Mouse (Mus musculus) G1E (cell line): Measurements from ENCODE around the gene Ssh2. TPM values are rescaled to one million over a fixed set of nuclear protein-coding genes. Genes with fewer than 3 reads are reported as not detected.

ENCODE experiments used
- ATAC-seq: 2 replicates; pipeline ENCODE4 v1.8.0; 2016; ENCODE audit warnings: mild to moderate bottlenecking; ENCODE audit not compliant: insufficient number of reproducible peaks, poor library complexity, low FRiP score, severe bottlenecking; ENCODE audit errors: extremely low read depth
- DNase-seq: peaks from one replicate; pipeline ENCODE4 v3.0.0; 2012; ENCODE audit warnings: low spot score
- H3K27me3 ChIP-seq: 2 replicates; pipeline ENCODE4 v1.6.1; 2012; ENCODE audit warnings: mild to moderate bottlenecking, low read length, inconsistent platforms; ENCODE audit not compliant: insufficient read depth
- H3K36me3 ChIP-seq: replicated peaks from 2 replicates; pipeline ENCODE3; 2012; ENCODE audit warnings: mild to moderate bottlenecking, inconsistent platforms
- H3K4me1 ChIP-seq: 2 replicates; pipeline ENCODE4 v1.6.1; 2012; ENCODE audit warnings: low read depth, low read length, inconsistent platforms, mixed read lengths; ENCODE audit not compliant: insufficient read depth
- H3K4me3 ChIP-seq: 2 replicates; pipeline ENCODE4 v1.5.1; 2012; ENCODE audit warnings: low read depth, mild to moderate bottlenecking, inconsistent platforms, low read length, moderate library complexity, mixed read lengths
- H3K9me3 ChIP-seq: replicated peaks from 2 replicates; pipeline ENCODE4 v1.6.1; 2012; ENCODE audit warnings: inconsistent platforms
- CTCF ChIP-seq: IDR thresholded peaks from 2 replicates; pipeline ENCODE4 v1.5.1; 2012; ENCODE audit warnings: low read depth, low read length, inconsistent platforms, mixed read lengths
- GATA1 ChIP-seq: IDR thresholded peaks from 2 replicates; pipeline ENCODE4 v1.6.1; 2012; ENCODE audit warnings: borderline replicate concordance, low read length, inconsistent platforms, mixed read lengths
- GATA2 ChIP-seq: IDR thresholded peaks from 2 replicates; pipeline ENCODE4 v1.6.1; 2012; ENCODE audit warnings: low read depth, low read length, inconsistent platforms, borderline replicate concordance
- POLR2AphosphoS5 ChIP-seq: IDR thresholded peaks from 2 replicates; pipeline ENCODE4 v1.6.1; 2012; ENCODE audit warnings: low read depth, low read length, inconsistent platforms; ENCODE audit not compliant: insufficient replicate concordance
- TAL1 ChIP-seq: conservative IDR thresholded peaks from 2 replicates; pipeline ENCODE4 v1.6.1; 2012; ENCODE audit warnings: low read depth, low read length, inconsistent platforms, mixed read lengths
- polyA plus RNA-seq: library from polyadenylated mRNA; stranded (reverse); fragments of >175 nt; gene quantifications from 2 replicates; pipeline ENCODE4 v1.2.3, GENCODE M21; 2012
- total RNA-seq, 2 experiments: library from RNA; stranded (forward) in 1 of 2; stranded (reverse) in 1 of 2; fragments of 200-1000 nt in 1 of 2; fragments of >200 nt in 1 of 2; fragmentation: Nextera tagmentation in 1 of 2; gene quantifications; 2 replicates each; pipeline ENCODE4 v1.2.3; 2014 to 2017

Gene Ssh2
- total and polyA plus RNA-seq, 3 experiments = 15.1 to 34.6 (median 25.0) TPM

DNA sequence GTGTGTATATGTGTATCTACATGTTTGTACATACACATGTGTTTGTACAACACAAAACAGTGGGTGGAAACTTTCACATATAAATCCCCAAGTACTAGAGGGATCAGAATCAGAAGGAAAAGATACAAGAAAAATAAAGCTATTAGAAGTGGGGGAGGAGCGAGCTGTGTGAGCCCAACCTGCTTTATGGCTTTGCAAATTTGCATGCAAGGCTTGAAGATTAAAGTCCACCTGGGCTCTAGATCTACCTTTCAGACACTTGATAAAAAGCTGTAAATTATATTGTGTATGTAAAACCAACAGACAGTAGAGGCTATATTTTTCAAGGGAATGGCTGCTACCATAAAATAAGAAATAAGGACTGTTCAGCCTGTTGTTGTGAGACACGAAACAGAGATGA lies 34.0 kb upstream of the Ssh2 start:
- TF ChIP-seq GATA2 (no peak), POLR2AphosphoS5 (no peak), TAL1 (no peak), GATA1 (no peak), CTCF (no peak)

DNA sequence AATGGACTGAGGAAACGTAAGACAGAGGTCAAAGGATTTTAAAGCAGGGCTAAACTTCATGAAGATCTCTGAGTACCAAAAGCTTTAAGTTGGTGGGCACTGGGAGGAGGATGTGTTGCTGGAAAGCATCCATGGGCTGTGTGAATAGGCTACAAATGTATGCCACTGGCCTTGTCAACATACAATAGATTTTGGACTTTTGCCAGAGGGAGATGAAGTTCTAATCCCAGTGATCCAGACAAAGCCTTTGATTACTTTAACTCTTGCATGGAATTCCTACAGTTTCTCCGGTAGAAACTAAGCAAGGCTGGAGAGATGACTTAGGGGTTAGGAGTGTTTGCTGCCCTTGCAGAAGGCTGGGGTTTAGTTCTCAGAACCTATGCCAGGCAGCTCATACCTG lies 33.5 kb upstream of the Ssh2 start:
- Histone ChIP-seq H3K36me3 (no peaks in the 10 kb centered on the region), H3K4me1 (no peaks in the 10 kb centered on the region), H3K9me3 (no peaks in the 10 kb centered on the region), H3K27me3 (peaks cover 12% of the 10 kb centered on the region; the same call in 1 of the 2 replicates), H3K4me3 (no peak overlapping the region)
- ATAC-seq (no peak), DNase-seq (no peak)
- TF ChIP-seq GATA2 = no peak
- no peak for TF ChIP-seq POLR2AphosphoS5
- TF ChIP-seq TAL1 = no peak
- no peak for TF ChIP-seq CTCF
- TF ChIP-seq GATA1 = no peak

More for the DNA sequence above, 34.0 kb upstream of the Ssh2 start:
- Histone ChIP-seq H3K4me1 (no peaks in the 10 kb centered on the region), H3K27me3 (peaks cover 12% of the 10 kb centered on the region; the same call in 1 of the 2 replicates), H3K4me3 (no peak overlapping the region), H3K36me3 (no peaks in the 10 kb centered on the region), H3K9me3 (no peaks in the 10 kb centered on the region)
- DNase-seq (no peak), ATAC-seq (no peak)

DNA sequence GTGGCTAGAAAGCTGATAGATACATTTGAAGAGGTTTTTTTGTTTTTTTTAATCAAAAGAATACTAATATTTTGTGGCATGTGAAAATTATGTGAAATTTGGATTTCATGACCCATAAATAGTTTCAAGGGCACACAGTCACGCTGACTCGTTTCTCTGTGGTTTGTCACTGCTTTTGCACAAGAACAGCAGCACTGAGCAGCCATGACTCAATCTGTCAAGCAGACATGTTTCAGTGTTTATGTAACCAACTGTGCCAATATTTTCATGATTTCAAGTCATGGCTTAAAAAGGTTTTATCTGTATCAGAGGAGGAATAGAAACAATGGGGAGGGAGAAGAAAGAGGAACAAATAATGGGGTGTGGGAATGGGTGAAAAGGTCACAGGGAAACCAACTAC lies 31.2 kb upstream of the Ssh2 start:
- no peaks in the 10 kb centered on the region for H3K4me1 ChIP-seq

DNA sequence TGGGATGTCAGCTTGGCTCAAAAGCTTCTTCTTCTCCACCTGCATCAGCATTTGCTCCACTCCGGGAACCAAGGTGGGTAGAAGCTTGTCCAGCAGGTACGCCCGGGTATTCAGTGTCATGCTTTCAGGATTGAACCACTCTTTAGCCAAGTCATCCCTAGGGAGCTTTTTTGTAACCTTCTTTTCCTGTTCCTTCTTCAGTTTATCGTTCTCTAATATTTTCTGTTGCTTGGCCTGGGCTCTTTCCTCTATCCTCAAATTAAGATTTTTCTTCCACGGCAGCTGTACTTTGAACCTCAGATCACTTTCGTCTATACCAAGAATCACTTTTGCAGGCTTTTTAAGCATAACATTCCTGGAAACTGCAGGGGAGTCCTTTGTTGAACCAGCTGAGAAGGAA lies 27.2 kb upstream of the Ssh2 start, which contains the start of gene Efcab5:
Gene Efcab5, minus strand, starts transcription at position 101 of the 400 bp plus-strand sequence.
- ATAC-seq = no peak
- no peak within 1 kb of the TSS for H3K4me3 ChIP-seq
- H3K27me3 ChIP-seq = no peaks in the 10 kb centered on the region
- TF ChIP-seq GATA2 (no peak), POLR2AphosphoS5 (no peak), CTCF (no peak), TAL1 (no peak), GATA1 (no peak)
- no peaks in the 10 kb centered on the region for H3K36me3 ChIP-seq
- H3K4me1 ChIP-seq = no peaks in the 10 kb centered on the region
- no peaks in the 10 kb centered on the region for H3K9me3 ChIP-seq
- no peak for DNase-seq

More for the DNA sequence above, 31.2 kb upstream of the Ssh2 start:
- peaks cover under 1% of the 10 kb centered on the region; the same call in 1 of the 2 replicates for H3K27me3 ChIP-seq
- no peak for DNase-seq
- H3K4me3 ChIP-seq = no peak overlapping the region
- TF ChIP-seq GATA2 = no peak
- TF ChIP-seq CTCF = no peak
- no peak for TF ChIP-seq POLR2AphosphoS5
- TF ChIP-seq TAL1 = no peak
- TF ChIP-seq GATA1 = no peak
- no peak for ATAC-seq
- no peaks in the 10 kb centered on the region for H3K9me3 ChIP-seq
- H3K36me3 ChIP-seq = no peaks in the 10 kb centered on the region

DNA sequence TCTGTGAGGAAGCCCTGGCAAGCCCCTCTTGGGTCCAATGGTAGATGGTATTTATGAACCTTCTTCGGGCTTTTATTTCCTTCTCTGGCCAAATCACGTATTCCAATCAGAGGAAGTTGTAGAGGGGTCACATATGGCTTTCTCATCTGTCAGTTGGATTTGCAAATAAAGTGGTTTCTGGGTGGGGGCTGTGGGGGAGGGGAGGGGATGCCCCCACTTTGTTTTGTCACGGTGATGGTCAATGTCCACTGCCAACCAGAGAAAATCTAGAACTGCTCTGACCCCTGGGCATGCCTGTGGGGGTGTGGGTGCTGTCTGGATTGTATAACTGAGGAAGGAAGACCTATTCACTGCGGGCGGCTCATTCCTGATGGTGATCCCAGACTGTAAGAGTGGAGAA lies 22.7 kb upstream of the Ssh2 start:
- Histone ChIP-seq H3K4me1 (peaks cover 3% of the 10 kb centered on the region), H3K9me3 (no peaks in the 10 kb centered on the region), H3K4me3 (no peak overlapping the region), H3K36me3 (no peaks in the 10 kb centered on the region), H3K27me3 (peaks cover 6% of the 10 kb centered on the region)
- no peak for TF ChIP-seq TAL1
- TF ChIP-seq POLR2AphosphoS5 = no peak
- no peak for TF ChIP-seq CTCF
- TF ChIP-seq GATA2 = no peak
- no peak for TF ChIP-seq GATA1
- DNase-seq (no peak), ATAC-seq (no peak)

DNA sequence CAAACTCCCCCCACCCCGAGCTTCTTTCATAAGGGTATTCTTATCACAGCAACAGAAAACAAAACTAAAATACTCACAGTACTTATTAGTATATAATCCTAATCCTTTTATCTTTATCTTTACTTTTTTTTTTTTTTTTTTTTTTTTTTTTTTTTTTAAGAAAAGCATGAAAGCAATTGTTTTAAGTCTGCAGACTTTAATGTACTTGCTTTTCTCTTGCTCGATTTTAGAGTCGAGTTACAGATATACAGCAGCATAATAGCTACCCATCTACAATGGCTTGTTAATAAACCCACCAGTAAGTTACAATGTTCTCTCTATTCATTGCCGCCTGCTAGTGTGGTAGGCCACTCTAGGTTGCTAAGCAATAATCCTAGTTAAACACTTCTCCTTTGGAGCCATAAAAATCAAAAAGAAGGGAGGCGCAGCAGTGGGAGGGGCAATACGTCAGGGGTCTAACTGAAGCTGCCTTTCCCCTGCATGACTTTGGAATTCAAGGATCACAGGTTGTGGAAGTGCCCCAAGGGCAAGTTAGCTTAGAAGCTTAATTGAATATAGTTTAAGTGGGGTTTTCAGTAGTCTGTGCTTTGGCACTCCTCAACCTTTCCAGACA lies 22.0 kb upstream of the Ssh2 start:
- Histone ChIP-seq H3K9me3 (no peaks in the 10 kb centered on the region), H3K4me1 (peaks cover 3% of the 10 kb centered on the region), H3K4me3 (no peak overlapping the region), H3K27me3 (peaks cover 6% of the 10 kb centered on the region), H3K36me3 (no peaks in the 10 kb centered on the region)
- no peak for TF ChIP-seq POLR2AphosphoS5
- TF ChIP-seq TAL1 = no peak
- no peak for TF ChIP-seq GATA2
- TF ChIP-seq GATA1 = no peak
- DNase-seq (no peak), ATAC-seq (no peak)
